Mouse (Mus musculus): ENCODE measurements at regions not wholly inside any gene's neighbourhood (a gene's known extent, or its start where the extent isn't known, plus 50 kb on each side); places are given as distances from the start of the nearest gene placed in this dataset.
"Not testable (repeated sequence)": the region's sequence is repeated elsewhere in the genome, so short reads cannot be mapped to it uniquely, and the experiment has no call there.

- in situ Hi-C loops (cut with MboI; ENCODE audit: unreplicated experiment in 2 of 2), result no loop called here
These were observed 93.7 kb downstream of the Cd24a start for GRCm38 (mm10) chr10:43671785-43672184.

GRCm38 (mm10) chr10:43672490-43672889, 94.4 kb downstream of the Cd24a start:
- in situ Hi-C loops (cut with MboI; ENCODE audit: unreplicated experiment in 2 of 2), result no loop called here

GRCm38 (mm10) chr10:43674749-43675148, 96.7 kb downstream of the Cd24a start:
- in situ Hi-C loops (cut with MboI; ENCODE audit: unreplicated experiment in 2 of 2), result no loop called here

GRCm38 (mm10) chr10:43675495-43675894, 97.4 kb downstream of the Cd24a start:
- in situ Hi-C loops (cut with MboI; ENCODE audit: unreplicated experiment in 2 of 2), result not testable (repeated sequence)

- in situ Hi-C loops (cut with MboI; ENCODE audit: unreplicated experiment in 2 of 2), result no loop called here
These were observed 98.2 kb downstream of the Cd24a start for GRCm38 (mm10) chr10:43676289-43676688.

- in situ Hi-C loops (cut with MboI; ENCODE audit: unreplicated experiment in 2 of 2), result no loop called here
These were observed 106.4 kb downstream of the Cd24a start for GRCm38 (mm10) chr10:43684247-43685033.

- in situ Hi-C loops (cut with MboI; ENCODE audit: unreplicated experiment in 2 of 2), result no loop called here
These were observed 111.3 kb downstream of the Cd24a start for GRCm38 (mm10) chr10:43689161-43689913.

GRCm38 (mm10) chr10:43689914-43690316, 111.8 kb downstream of the Cd24a start:
- in situ Hi-C loops (cut with MboI; ENCODE audit: unreplicated experiment in 2 of 2), result loop anchor here in 1 of 2 experiments (10.0 kb wide), 1 partner anchor 95 kb away; no protein-coding TSS in a partner anchor

- in situ Hi-C loops (cut with MboI; ENCODE audit: unreplicated experiment in 2 of 2), result loop anchor here in 1 of 2 experiments (10.0 kb wide), 1 partner anchor 99 kb away; no protein-coding TSS in a partner anchor
These were observed 115.9 kb downstream of the Cd24a start for GRCm38 (mm10) chr10:43693974-43694373.

GRCm38 (mm10) chr10:43694508-43694907, 116.4 kb downstream of the Cd24a start:
- in situ Hi-C loops (cut with MboI; ENCODE audit: unreplicated experiment in 2 of 2), result loop anchor here in 1 of 2 experiments (10.0 kb wide), 1 partner anchor 100 kb away; no protein-coding TSS in a partner anchor

- in situ Hi-C loops (cut with MboI; ENCODE audit: unreplicated experiment in 2 of 2), result loop anchor here in 1 of 2 experiments (10.0 kb wide), 1 partner anchor 101 kb away; no protein-coding TSS in a partner anchor
These were observed 117.4 kb downstream of the Cd24a start for GRCm38 (mm10) chr10:43695470-43695869.

- in situ Hi-C loops (cut with MboI; ENCODE audit: unreplicated experiment in 2 of 2), result loop anchor here in 1 of 2 experiments (10.0 kb wide), 1 partner anchor 103 kb away; no protein-coding TSS in a partner anchor
These were observed 119.8 kb downstream of the Cd24a start for GRCm38 (mm10) chr10:43697917-43698316.

GRCm38 (mm10) chr10:43700371-43701289, 122.5 kb downstream of the Cd24a start:
- in situ Hi-C loops (cut with MboI; ENCODE audit: unreplicated experiment in 2 of 2), result loop anchor here (5.0 to 10.0 kb wide), 2 partner anchors 118 to 214 kb away; no protein-coding TSS in a partner anchor

GRCm38 (mm10) chr10:43702895-43703294, 124.8 kb downstream of the Cd24a start:
- in situ Hi-C loops (cut with MboI; ENCODE audit: unreplicated experiment in 2 of 2), result loop anchor here (5.0 to 10.0 kb wide), 2 partner anchors 121 to 212 kb away; no protein-coding TSS in a partner anchor

GRCm38 (mm10) chr10:43706001-43706988, 128.2 kb downstream of the Cd24a start:
- in situ Hi-C loops (cut with MboI; ENCODE audit: unreplicated experiment in 2 of 2), result loop anchor here (5.0 to 10.0 kb wide), 2 partner anchors 121 to 209 kb away; no protein-coding TSS in a partner anchor

GRCm38 (mm10) chr10:43707011-43707410, 128.9 kb downstream of the Cd24a start:
- in situ Hi-C loops (cut with MboI; ENCODE audit: unreplicated experiment in 2 of 2), result loop anchor here (5.0 to 10.0 kb wide), 2 partner anchors 120 to 208 kb away; no protein-coding TSS in a partner anchor

GRCm38 (mm10) chr10:43707821-43708373, 129.8 kb downstream of the Cd24a start:
- in situ Hi-C loops (cut with MboI; ENCODE audit: unreplicated experiment in 2 of 2), result loop anchor here (5.0 to 10.0 kb wide), 2 partner anchors 119 to 207 kb away; no protein-coding TSS in a partner anchor
